Mouse (Mus musculus) splenic B cell, adult 2 months (primary cell): Measurements from ENCODE around the gene Fn3krp.
A peak's percentile ranks its signal among the peaks of the same experiment; 100 is the strongest.

Source experiments
- DNase-seq: peaks from one replicate; pipeline ENCODE4 v3.0.0-alpha.2; 2011; ENCODE audit warnings: low read depth, low spot score
- H3K27me3 ChIP-seq: 2 replicates; pipeline ENCODE4 v1.6.1; 2012; ENCODE audit warnings: mild to moderate bottlenecking, low read length, moderate library complexity, mixed read lengths; ENCODE audit not compliant: control insufficient read depth, poor library complexity, insufficient read depth, severe bottlenecking
- H3K36me3 ChIP-seq: 2 replicates; pipeline ENCODE4 v1.6.1; 2012; ENCODE audit warnings: mild to moderate bottlenecking, low read length, moderate library complexity, mixed read lengths; ENCODE audit not compliant: control insufficient read depth, poor library complexity, insufficient read depth, severe bottlenecking

Gene Fn3krp

GRCm38 (mm10) chr11:121420830-121421552 lies at the start of gene Fn3krp:
Fn3krp (plus strand) TSS chr11:121421401.
- Histone ChIP-seq H3K36me3 (no peaks in the 10 kb centered on the region), H3K27me3 (no peaks in the 10 kb centered on the region; the same call in 1 of the 2 replicates)
- DNase-seq, result peak; percentile 98

DNA sequence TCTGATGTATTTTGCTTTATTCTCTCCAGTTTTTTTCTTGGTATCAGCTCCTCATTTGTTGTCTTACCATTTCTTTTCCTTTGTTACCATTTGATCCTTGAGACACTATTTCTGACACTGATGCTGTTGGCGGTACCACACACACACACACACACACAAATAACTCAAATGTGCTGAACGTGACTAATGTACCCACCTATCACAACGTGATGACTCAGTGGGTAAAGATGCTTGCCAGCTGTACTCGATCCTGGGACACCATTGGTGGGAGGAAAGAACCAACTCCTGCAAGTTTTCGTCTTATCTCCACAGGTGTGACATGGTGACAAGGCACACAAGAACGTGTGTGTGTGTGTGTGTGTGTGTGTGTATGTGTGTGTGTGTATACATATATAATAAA lies 47.9 kb upstream of the Fn3krp start:
- DNase-seq, result no peak
- Histone ChIP-seq H3K27me3 (no peaks in the 10 kb centered on the region), H3K36me3 (no peaks in the 10 kb centered on the region)

- no peaks in the 10 kb centered on the region for H3K36me3 ChIP-seq
- H3K27me3 ChIP-seq, result no peaks in the 10 kb centered on the region
- DNase-seq, result no peak
Measured at GRCm38 (mm10) chr11:121378644-121379043, 42.6 kb upstream of the Fn3krp start.

DNA sequence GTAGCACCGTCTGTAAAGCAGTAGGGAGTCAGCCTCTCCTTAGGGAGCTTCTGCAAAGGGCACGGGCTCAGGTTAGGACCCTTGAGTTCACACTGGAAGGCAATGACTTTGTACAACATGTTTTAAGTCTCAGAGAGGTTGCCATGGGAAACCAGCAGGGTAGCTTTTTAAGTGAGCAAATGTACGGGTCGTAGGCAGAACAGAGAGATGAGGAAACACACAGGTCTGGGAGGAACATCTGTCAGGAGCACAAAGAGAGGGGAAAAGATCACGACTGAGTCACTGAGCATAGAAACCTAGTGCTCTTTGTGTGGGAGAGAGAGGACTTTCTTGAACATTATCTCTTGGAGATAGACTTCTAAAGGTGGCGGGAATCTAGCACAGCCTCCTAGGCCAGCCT lies 40.9 kb upstream of the Fn3krp start:
- Histone ChIP-seq H3K36me3 (no peaks in the 10 kb centered on the region), H3K27me3 (no peaks in the 10 kb centered on the region)
- DNase-seq, result no peak

- H3K27me3 ChIP-seq, result no peaks in the 10 kb centered on the region
- peak; percentile 34 for DNase-seq
- H3K36me3 ChIP-seq, result no peaks in the 10 kb centered on the region
Measured at GRCm38 (mm10) chr11:121387750-121388553, 33.2 kb upstream of the Fn3krp start, which contains the start of gene Rab40b. Rab40b (minus strand) TSS chr11:121388251.

- Histone ChIP-seq H3K36me3 (no peaks in the 10 kb centered on the region), H3K27me3 (no peaks in the 10 kb centered on the region)
- peak; percentile 4 for DNase-seq
Measured at GRCm38 (mm10) chr11:121388554-121388945, 32.7 kb upstream of the Fn3krp start.

- no peaks in the 10 kb centered on the region for H3K36me3 ChIP-seq
- H3K27me3 ChIP-seq, result no peaks in the 10 kb centered on the region
- no peak for DNase-seq
Measured at GRCm38 (mm10) chr11:121390793-121391192, 30.4 kb upstream of the Fn3krp start.

DNA sequence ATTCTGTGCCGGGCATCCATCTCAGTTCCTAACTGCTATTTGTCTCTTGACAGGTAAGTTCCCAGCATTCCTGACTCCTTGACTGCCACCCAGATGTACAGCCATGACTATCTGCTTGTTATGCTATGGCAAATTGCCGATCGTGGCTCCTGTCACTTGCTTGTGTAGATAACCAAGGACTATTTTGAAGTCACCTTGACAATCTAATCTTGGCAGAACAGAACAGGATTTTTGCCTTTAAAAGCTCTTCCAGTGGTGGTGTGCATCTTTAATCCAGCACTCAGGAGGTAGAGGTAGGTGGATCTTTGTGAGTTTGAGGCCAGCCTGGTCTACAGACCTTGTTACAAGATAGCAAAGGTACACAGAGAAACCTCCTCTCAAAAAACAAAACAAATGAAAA lies 28.8 kb upstream of the Fn3krp start:
- no peaks in the 10 kb centered on the region for H3K27me3 ChIP-seq
- DNase-seq, result no peak
- H3K36me3 ChIP-seq, result no peaks in the 10 kb centered on the region

DNA sequence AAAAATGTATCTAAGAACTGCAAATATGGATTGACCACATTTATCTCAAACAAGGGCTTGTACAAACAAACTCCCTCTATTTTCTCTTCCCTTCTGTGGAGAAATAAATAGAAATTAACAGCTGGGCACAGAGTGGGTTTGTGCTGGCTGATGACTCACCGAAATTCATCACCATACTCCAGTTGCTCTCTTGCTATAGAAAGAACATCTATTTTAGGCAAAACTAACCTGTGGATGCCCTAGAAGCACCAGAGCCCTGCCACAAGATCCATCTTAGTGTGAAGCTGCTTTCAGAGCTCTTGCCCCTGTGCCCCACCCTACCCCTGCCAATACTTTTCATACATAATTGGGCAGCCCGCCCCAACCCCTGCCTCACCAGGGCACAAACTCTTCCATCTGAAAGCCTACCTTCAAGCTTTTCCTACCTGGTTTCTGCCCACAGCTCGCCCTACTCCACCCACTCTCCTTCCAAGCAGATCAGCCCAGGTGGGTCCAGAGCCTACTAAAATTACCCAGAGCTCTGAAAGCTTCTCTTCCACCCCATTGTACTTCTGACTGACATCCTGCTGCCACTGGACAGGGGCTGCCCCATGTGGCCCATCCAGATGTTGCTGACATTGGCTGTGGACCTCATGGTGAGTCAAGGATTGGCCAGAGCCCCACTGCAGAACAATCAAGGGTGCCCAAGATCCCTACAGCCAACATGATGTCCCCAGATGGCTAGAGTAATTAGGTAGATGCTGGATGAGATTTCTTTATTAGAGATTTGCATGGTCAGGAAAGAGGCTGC lies 13.6 kb upstream of the Fn3krp start:
- DNase-seq, result no peak
- no peaks in the 10 kb centered on the region for H3K36me3 ChIP-seq
- no peaks in the 10 kb centered on the region for H3K27me3 ChIP-seq

DNA sequence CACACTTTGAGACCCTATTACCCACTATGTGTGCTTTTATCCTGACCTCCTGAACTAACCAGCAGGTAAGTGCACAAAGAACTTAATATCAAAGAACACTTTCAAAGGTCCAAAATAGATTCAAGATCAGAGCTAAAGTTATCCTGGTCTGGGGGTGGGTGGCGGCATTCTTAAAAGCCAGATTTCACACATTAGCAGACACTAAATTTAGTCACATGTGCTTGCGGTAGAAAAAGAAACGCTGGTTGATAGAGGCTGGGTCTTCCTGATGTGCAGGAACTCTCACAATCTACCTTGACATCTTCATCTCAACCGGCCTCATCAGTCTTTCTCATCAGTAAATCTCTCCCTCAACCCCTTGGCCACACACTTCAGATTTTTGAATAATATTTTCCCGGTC lies 6.4 kb upstream of the Fn3krp start:
- Histone ChIP-seq H3K36me3 (no peaks in the 10 kb centered on the region), H3K27me3 (no peaks in the 10 kb centered on the region; the same call in 1 of the 2 replicates)
- DNase-seq, result no peak

- no peak for DNase-seq
- no peaks in the 10 kb centered on the region for H3K36me3 ChIP-seq
- no peaks in the 10 kb centered on the region; the same call in 1 of the 2 replicates for H3K27me3 ChIP-seq
Measured at GRCm38 (mm10) chr11:121415351-121415750, 5.8 kb upstream of the Fn3krp start.

DNA sequence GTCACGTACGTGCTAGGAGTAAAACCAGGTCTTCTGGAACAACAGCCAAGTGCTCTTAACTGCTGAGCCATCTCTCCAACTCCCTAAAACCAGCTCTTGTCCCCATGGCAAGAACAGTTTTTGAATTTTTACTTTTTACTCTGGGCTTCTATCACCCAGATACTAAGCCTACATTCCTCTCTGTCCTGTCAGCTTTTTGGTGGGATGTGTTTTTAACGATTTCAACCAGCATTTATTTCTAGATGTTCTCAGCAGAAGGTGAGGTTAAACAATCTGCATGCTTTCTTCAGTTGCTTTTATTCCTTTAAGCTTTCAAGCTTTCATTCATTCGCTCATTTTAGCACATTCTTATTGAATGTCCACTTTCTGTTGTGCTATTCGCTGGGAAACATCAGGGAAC lies 3.2 kb upstream of the Fn3krp start:
- Histone ChIP-seq H3K36me3 (no peaks in the 10 kb centered on the region), H3K27me3 (no peaks in the 10 kb centered on the region; the same call in 1 of the 2 replicates)
- DNase-seq, result no peak

DNA sequence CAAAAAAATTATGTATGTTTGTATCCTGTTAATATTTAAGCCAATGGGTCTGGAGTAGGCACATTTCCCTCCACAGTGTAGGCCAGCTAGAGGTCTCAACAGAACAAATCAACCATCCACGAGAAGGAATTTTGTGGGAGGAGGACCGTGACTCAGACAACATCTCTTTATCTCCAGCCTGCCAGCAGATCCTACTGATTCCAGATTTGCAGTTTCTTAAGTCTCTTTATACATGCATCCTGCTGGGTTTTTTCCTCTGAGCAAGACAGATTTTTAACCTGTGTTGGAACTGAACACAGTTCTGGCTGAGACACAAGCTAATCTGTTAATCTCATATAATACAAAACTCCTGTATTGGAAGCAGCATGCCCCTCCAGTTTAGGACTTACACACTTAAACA lies 2.3 kb upstream of the Fn3krp start:
- Histone ChIP-seq H3K27me3 (no peaks in the 10 kb centered on the region; the same call in 1 of the 2 replicates), H3K36me3 (no peaks in the 10 kb centered on the region)
- DNase-seq, result no peak

DNA sequence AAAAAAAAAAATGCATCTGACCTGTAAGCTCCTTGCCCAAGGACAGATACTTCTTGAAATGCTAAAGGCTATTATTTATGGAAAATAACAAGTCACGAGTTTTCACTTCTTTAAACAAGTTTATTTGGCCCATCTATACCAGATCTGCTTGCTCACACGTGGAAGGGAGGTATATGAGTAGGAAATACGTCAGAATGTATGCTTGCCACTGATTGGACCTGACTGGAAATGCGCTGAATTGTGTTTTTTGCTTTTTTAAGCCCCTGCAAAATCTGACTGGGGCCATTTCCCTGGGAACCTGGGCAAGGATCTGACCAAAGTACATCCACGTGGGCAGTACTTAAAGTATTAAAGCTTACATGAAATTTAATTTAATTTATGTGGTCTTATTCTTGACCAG lies 822 bp upstream of the Fn3krp start:
- Histone ChIP-seq H3K27me3 (no peaks in the 10 kb centered on the region; the same call in 1 of the 2 replicates), H3K36me3 (no peaks in the 10 kb centered on the region)
- DNase-seq, result no peak
